Mouse (Mus musculus) frontal cortex, postnatal 36 days (tissue): ENCODE results near the gene Fam13a.

Experiments used
- DNase-seq, 2 experiments: peaks; one replicate each; pipeline ENCODE4 v3.0.0; 2022; ENCODE audit warnings: low spot score in 2 of 2

Fam13a gene

DNA sequence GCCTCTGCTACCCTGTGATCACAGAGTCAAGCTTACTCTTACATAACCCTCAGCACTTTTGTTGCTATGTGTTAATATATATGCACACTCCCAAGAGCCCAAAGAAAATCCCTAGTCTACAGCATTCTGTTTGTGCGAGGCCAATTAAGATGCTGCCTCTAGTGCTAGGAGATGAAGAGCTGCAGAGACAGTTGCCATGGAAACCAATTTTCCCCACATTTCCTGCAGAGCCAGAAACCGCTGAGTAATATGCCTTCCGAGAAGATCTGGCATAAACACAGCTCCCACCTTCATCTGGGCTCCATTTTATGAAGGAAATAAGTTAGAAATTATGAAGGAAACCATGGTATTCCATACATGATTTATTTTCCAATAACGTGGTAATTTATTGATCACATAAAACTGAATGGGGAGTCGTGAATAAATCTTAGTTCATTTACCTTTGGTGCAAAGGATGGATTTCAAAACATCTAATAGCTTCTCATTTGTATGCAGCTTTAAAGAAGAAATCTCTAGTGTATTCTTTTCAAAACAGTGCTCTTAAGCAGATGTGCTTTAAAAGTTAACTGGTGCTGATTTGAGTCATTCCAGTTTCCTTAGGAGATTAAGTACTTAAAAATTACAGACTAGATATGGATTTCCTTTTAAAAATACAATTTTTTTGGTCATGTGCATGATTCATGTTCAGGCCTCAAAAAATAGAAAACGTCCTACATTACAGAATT lies 91.0 kb downstream of the Fam13a start:
- peak; percentile 71 to 86 for DNase-seq

DNA sequence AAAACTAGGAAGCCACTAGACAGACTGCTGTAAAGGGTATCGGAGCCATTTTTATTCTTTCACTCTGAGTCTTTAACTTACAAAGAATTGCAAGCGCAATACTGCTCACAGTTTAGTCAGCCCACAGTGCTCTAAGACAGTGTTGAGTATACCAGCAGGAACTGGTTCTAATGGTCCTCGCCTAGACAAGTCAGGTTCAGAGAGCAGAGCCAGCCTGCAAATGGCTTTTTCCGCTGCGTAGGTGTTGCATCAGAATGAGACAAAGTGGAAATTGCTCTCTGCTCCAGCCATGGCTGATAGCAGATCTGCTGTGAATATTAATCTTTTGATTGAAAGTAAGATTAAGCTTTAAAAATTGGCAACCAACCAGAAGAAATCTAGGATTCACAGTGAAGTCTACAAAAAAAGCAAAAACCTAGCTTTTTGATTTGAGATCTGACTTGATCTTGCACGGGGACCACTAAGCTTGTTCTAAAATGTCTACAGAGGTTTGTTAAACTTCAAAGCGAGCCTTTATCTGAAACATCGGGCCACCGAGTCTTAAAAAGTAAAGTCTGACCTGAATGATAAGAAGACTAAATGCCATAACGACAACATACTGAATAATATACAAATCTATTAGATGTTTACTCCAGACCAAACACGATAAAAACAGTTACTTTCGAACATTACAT lies 91.7 kb downstream of the Fam13a start:
- DNase-seq, result peak in 1 of 2 experiments; percentile 43

DNA sequence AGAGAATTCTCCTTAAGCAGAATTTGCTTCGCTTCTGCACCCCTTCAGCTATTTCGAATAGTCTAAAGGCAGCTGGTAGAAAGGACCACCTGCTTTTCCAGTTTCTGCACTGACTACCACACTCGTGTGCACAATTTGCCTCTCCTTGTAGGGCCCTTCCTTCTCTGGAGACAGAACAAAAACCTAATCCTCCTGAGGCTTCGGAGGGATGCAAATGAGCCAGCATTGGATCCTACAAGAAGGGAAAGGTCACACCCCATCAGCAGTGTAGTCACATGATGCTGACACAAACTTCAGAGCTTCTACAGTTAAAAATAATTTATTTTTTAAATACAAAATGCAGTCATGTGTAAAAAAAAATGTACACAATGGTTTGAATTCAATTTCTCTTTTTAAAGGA lies 93.2 kb downstream of the Fam13a start:
- DNase-seq, result no peak

DNA sequence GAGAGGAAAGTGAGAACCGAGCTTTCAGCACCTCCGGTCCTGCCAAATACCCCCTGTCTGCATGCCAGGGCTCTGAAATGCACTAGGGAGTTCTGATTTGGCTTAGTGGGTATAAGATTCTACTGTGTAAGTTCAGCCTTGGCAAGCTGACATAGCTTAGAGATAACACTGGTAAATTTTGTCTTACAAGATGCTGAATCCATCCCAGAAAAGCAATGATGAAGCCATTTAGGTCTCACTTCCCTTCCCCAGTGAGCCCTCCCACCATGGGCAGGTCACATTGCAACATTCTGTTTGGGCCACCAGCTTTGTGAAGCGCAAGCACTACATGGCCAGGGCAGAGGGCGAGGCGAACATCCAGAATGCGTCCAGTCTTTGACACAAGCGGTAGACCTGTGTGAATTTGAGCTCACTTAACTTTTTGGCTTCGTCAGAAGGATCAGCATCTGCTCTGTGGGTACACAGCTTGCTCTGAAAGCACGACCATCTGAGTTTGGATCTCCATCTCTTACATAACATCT lies 94.4 kb downstream of the Fam13a start:
- no peak for DNase-seq

DNA sequence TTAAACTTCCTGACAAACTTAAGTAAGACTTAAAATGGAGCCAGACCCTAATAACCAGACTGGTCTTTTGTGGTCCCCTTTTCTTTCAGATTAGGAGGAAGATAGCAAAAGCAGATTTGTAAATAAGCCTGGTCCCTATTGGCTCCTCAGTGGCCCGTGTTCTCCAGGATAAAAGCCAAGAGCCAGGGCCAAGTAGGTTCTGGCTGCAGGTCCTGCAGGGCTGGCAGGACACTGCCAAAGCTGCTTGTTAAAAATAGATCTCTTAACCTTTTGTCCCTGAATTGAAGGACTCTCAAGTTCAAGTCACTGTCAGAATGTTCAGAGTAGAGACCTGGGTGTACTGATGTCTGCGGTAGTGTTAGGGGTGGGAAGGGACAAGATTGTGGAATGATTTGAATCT lies 96.5 kb downstream of the Fam13a start:
- DNase-seq, result no peak

DNA sequence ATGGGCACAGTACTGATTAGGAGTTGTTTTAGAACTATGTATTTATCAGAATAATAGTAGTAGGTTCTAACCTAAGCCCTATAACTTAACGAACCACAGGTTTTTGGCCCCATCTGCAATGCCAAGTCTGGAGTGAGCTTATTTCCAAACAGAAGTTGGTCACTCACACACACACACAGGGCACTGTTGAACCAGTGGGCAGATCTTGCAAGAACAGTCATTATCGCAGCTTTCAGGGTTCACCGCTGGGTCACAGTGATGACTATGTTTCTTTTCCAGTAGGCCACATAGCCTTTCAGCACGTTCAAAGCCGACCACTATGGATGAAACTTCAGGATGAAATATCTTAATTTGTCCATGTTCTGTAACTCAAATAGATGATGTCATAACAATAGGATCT lies 101.8 kb downstream of the Fam13a start:
- no peak for DNase-seq

DNA sequence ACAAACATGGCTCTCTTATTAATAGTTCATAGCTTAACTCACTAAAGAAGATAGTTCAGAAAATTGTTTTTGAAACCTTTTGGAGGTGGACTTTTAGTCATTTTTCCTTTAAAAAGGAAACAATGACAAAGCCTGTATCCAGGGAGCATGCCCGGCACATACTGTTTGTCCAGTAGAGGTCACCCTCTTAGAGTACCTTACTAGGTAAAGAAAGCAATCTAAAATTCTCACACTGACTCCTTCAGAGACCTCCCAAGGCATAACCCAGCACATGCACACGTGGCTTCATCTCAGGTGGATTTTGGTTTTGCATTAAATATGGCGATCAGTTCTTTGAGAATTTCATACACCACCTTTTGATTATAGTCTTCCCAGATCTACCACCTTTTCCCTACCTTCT lies 102.7 kb downstream of the Fam13a start:
- no peak for DNase-seq

DNA sequence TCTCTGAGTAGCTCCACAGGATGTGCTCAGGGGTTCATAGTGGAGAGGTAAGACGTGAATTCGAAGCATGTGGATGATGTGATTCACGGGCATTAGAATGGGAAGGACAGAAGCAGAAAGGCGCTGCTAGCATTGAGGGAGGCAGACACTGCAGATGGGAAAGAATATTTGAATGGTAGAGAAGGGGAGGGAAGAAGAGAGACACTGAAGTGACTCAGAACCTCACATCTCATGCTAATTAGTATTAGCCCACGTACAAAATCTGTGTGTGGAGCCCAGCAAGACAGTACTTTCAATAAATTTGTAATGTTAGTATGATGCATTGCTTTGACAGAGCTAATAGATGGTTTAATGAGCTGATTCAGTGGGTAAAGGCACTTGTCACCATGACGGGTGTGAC lies 103.6 kb downstream of the Fam13a start:
- DNase-seq, result no peak

DNA sequence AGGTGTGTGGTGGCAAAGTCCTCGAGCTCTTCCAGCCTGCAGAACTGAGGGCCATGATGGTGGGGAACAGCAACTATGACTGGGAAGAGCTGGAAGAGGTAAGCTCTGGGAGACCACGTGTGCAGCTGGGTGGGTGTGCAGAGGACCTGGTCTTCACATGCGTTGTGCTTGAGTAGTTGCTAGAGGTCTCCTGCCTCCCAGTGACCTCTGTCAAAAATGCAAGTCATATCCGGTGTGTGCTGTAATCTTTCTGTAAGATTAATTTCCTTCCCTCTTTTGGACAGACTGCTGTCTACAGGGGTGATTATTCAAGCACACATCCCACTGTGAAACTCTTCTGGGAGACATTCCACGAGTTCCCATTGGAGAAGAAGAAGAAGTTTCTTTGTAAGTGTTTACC lies 107.9 kb downstream of the Fam13a start:
- DNase-seq, result no peak

DNA sequence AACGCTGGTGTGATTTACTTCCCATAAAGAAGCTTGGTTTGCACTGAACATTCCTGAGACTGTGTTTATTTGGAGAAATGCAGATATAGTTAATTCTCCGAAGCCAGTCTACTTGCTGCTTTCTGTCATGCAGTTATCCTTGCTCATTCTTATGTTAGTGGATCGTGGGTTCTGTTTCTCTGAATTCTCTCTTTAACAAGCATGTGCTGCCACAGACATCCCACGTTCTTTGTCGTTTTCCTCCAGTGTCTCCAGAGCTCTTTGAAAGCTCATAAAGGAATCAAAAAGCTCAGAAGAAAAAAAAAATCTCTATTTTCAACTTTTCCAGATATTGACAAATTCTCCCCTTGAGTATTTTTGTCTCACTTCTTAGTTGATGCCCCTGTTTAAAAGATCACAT lies 110.4 kb downstream of the Fam13a start:
- DNase-seq, result no peak

DNA sequence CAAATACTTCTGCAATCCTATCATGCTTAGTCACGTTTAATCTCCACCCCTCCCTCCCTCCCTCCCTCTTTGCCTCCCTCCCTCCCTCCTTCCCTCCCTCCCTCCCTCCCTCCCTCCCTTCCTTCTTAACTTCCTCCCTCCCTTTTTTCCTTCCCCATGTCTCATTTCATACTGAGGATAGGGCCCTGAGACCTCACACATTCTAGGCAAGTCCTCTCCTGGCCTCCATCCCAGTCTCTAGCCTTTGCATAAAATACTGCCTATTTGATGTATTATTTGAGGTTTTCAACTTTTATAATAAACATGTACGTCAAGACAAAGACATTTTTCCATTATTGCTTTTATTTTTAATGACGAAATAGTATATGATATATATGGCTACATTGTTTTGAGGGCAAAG lies 110.8 kb downstream of the Fam13a start:
- DNase-seq, result no peak

DNA sequence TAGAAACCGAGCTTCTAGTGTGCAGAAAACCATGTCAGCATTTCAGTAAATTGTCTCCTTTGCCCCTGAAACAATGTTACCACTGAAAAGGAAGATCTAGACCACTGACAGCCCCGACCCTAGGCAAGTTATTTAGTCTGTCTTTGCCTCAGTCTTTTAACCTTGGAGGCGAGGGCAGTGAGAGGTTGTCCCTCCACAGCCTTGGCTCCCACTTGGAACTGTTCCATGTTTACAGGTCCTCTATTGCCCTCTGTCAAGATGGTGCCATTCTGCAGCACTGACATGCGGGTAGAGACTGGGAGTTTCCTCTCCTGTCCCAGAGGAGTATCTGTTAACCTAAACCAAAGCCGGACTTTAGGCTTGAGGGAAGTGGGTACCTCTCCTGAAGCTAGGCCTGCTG lies 111.5 kb downstream of the Fam13a start:
- no peak for DNase-seq

DNA sequence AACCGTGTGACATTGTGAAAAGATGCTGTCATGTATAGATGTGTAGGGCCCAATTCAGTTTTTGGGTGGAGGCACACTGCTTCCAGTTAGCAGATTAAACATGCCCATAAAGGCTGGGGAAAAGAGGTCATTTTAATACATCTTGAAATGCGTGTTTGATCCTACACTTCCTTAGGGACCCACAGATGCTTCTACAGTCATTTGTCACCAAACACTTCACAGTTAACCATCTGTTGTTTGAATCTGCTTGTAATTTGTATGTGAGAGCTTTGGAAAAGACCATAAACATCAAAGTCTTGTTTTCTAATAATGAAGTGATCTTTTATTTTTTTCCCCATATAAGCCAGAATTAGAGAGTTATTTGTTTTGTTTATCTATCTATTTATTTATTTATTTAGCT lies 116.6 kb downstream of the Fam13a start:
- no peak for DNase-seq

DNA sequence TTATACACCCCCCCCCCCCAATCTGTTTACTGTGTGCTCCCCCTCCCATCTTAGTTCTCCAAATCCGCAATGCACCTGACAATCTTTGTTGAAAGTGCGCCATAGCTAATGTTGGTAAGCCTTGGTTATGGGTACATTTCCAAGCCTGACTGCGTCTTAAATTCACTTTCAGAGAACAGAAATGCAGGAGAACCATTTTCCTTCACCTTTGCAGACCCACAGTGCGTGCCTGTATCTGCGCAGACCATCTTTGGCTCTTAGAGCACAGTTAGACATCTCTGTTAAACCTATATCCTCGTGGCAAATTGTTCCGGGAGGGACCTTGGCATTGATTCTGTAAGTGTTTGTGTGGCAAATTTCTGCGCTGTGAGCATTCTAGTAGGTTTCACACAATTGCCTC lies 117.0 kb downstream of the Fam13a start:
- no peak for DNase-seq

DNA sequence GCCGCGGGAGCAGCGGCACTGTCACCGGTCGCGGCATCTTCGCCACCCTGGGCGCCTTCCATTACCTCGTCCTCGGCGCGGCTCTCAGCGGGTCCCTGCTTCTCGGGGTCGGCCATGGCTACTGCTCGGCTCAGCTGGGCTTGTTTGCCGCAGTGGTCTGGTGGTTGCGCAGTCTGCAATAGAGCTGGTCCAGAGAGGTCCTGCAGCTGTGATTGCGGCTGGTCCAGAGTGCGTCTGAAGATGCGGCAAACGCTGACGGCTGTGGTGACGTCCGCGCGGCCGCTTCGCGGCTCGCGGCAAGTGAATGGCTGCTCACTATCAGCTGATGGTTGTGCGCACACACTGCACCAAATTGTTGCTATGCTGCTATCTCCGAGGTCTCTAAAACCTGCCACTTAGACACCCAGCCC lies 117.5 kb downstream of the Fam13a start, which contains the start of gene Nap1l5:
Gene Nap1l5, minus strand, starts transcription at position 225 of the 410 bp plus-strand sequence.
- peak; percentile 74 to 79 for DNase-seq

DNA sequence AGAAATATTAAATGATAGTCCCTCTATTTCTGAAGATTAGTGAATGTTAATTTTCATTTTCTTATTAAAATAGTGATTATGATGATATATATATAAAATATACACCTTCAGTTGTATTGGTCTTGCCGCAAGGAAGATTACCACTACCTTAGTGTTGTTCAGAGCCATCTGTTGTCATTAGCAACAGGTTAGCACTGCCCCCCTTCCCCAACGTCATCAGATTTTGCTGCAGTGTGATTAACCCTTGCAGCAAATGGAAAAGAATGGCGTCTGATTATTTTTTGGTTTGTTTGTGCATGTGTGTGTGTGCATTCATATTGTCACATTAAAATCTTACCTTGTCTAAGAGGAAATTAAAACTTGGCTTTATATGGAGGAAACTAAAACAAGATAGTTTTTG lies 119.8 kb downstream of the Fam13a start:
- no peak for DNase-seq

DNA sequence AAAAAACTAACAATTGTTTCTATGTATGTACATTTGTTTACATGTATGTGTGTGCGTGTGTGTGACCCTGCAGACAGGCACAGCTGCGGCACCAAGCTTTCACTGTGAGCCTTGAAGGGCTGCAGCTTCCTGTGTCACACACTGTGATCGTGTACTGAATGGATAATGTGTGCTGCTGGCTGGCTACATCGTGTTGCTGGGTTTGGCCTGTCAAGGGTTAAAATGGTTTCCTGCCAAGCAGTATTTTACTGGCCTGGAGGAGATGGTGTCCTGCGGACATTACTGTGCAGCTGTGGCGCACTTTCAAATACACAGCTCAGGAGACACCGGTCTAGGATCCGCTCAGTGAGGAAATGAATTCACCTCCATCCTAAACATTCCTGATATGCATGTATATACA lies 121.2 kb downstream of the Fam13a start:
- DNase-seq, result peak in 1 of 2 experiments; percentile 52

DNA sequence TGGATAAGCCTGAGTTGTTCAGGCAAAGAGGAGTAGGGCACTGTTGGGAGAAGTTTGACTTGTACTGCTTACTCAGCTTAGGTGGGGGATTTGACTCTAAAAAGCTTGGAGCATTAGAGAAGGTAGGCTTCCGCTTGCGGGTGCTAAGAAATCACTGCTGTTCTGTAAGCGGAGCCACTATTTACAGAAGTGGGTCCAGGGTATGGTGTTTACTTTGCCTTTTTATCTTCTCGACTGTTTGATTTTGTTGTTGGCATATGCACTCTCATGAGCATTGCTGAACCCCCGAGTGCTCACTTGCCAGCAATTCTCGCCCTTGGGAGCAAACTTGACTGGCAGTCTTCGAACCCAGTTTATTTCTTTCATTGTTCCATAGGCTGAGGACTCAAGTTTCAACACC lies 123.8 kb downstream of the Fam13a start:
- no peak for DNase-seq

DNA sequence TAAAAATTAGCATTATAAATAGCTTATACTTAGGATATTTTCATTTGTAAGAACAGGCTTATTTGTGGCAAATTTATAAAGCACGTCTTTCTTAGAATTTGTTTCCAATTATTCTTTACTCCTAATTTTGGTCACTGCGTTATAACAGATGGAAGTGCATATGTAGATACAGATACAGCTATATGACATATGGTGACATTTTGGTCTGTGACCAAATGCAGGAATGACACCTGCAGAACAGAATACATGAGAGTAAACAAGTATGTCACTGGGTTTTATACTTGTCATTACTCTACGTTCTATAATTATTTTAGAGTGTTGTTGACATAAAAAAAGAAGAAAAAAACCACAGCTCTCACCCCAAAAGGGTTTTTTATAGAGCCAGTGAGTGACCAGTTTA lies 125.3 kb downstream of the Fam13a start:
- DNase-seq, result no peak

DNA sequence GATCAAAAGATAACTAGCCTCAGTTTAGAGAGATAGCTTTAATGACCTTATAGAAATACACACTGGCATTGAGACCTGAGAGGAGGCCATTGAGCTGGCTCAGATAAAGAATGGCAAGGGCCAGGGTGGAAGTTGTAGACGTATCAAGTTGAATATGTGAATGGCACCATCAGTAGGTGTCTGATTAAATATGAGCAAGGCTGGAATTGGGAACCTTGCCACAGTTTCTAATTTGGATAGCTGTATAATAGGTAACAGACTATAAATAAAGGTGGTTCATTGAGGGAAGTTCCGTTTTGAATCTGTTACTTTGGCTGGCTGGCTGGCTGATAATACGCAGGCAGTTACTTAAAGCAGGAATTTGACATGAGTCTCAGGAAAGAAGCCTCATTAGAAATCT lies 127.7 kb downstream of the Fam13a start:
- no peak for DNase-seq

DNA sequence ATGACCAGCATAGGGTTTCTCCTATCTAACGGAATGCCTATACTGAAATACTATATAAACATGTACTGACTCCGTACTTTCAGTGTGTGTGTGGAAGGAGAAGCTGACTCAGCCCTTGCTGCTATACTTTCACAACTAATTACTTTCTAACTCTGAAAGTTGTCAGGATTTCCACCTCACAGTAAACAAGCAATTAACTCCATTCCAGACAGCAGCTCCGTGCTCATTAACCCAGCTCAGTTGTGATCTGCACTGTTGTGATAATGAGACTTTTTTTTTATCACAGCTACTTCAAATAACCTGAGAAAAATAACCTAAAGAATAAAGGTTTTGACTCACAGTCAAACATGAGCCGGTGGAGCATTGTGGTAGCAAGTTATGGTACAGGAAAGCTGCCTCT lies 129.4 kb downstream of the Fam13a start:
- DNase-seq, result no peak

DNA sequence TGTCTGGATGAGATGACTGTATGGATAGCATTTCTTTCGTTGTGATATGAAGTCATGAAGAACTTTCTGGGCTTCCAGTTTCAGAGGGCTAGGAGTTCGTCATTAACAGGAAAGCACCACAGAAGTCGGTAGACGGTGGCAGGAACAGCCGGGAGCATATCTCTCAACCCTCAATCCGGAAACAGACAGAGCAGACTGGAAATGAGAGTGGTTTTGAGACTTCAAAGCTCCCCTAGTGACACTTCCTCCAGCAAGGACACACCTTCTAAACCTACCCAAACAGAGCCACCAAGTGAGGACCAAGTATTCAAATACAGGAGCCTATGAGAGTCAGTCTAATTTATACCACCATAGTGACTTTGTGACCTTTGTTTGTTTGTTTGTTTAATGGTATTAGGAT lies 131.0 kb downstream of the Fam13a start:
- no peak for DNase-seq

DNA sequence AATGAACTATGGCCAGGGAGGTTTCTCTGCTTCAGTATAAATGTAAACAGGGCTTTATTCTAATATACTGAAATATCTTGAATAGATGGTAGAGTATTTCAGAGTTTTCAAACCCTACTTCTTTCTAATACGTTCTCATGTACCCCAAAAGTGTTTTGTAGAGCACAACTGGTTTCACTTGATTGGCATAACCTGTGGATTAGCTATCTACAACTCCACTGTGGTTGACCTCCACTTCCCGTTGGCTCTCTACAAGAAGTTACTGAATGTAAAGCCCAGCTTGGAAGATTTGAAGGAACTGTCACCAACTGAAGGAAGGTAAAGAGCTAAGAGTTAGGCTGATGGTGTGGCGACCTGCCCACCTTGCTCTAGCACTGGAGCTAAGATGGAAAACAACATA lies 134.4 kb downstream of the Fam13a start:
- no peak for DNase-seq
